Comparison of ENCODE assay signal across 11 mouse cellular contexts in genomic region chr15:95895699-95896098, GRCm38 (mm10).
"Had no signal": no experiment of that assay in that cellular context is flagged by ENCODE, and none has a peak within 500 bp of the region (broad histone marks: within the 10 kb centered on the region; RNA-seq: fewer than 3 reads in every experiment).

No protein-coding gene starts in this region.

- H3K27me3 ChIP-seq: kidney, embryonic 15.5 days; midbrain, embryonic 13.5 days; neural tube, embryonic 15.5 days had no signal

- H3K4me3 ChIP-seq: kidney, embryonic 15.5 days; left cerebral cortex, adult 2 months; limb, embryonic 10.5 days; midbrain, embryonic 13.5 days; myocyte; neural tube, embryonic 15.5 days had no signal

- H3K9ac ChIP-seq: kidney, embryonic 15.5 days; midbrain, embryonic 13.5 days; neural tube, embryonic 15.5 days had no signal

- ATAC-seq: midbrain, embryonic 13.5 days had no signal

- H3K4me2 ChIP-seq: kidney, embryonic 15.5 days; midbrain, embryonic 13.5 days; neural tube, embryonic 15.5 days had no signal

- H3K4me1 ChIP-seq: midbrain, embryonic 13.5 days had no signal

- H3K27ac ChIP-seq: kidney, embryonic 15.5 days; left cerebral cortex, adult 2 months; limb, embryonic 10.5 days; midbrain, embryonic 13.5 days; neural tube, embryonic 15.5 days; stomach, postnatal 0 days had no signal

- DNase-seq: kidney, adult 2 months; kidney, postnatal 14 days; lung, adult 2 months; right cerebral cortex, adult 18-20 months had no signal

- H3K9me3 ChIP-seq: kidney, embryonic 15.5 days; limb, embryonic 10.5 days; midbrain, embryonic 13.5 days; neural tube, embryonic 15.5 days had no signal
